Mouse (Mus musculus) hindbrain, embryonic 15.5 days (tissue): Measurements from ENCODE around the gene Slc34a3. TPM values are rescaled to one million over a fixed set of nuclear protein-coding genes. Genes with fewer than 3 reads are reported as not detected.

Experiments used
- ATAC-seq: fragments of 200-750 bp; cut with Nextera tagmentation; 2 replicates; pipeline ENCODE4 v1.8.0; 2017; ENCODE audit warnings: low read depth, moderate number of reproducible peaks, moderate TSS enrichment; ENCODE audit not compliant: low FRiP score
- H3K27ac ChIP-seq: fragments of 300-500 bp; sonication (generic); replicated peaks from 2 replicates; pipeline ENCODE4 v1.5.1; 2015; ENCODE audit warnings: mild to moderate bottlenecking, inconsistent platforms
- H3K27me3 ChIP-seq: fragments of 300-500 bp; sonication (generic); 2 replicates; pipeline ENCODE4 v1.6.1; 2015; ENCODE audit warnings: control low read depth, inconsistent platforms
- H3K36me3 ChIP-seq: fragments of 300-500 bp; sonication (generic); 2 replicates; pipeline ENCODE4 v1.6.1; 2015; ENCODE audit warnings: control low read depth, inconsistent platforms
- H3K4me1 ChIP-seq: fragments of 300-500 bp; sonication (generic); replicated peaks from 2 replicates; pipeline ENCODE4 v1.6.1; 2015; ENCODE audit warnings: control low read depth, inconsistent platforms
- H3K4me2 ChIP-seq: fragments of 300-500 bp; sonication (generic); 2 replicates; pipeline ENCODE4 v1.6.1; 2015; ENCODE audit warnings: moderate library complexity, mild to moderate bottlenecking, inconsistent platforms
- H3K4me3 ChIP-seq: fragments of 300-500 bp; sonication (generic); 2 replicates; pipeline ENCODE4 v1.5.1; 2015; ENCODE audit warnings: mild to moderate bottlenecking, inconsistent platforms
- H3K9ac ChIP-seq: fragments of 300-500 bp; sonication (generic); 2 replicates; pipeline ENCODE4 v1.6.1; 2015; ENCODE audit warnings: inconsistent platforms
- H3K9me3 ChIP-seq: fragments of 300-500 bp; sonication (generic); 2 replicates; pipeline ENCODE4 v1.6.1; 2016; ENCODE audit warnings: control low read depth, inconsistent platforms
- WGBS: fragments of 180-500 bp; shearing (Covaris S2); methylation state at CpG from one replicate; pipeline ENCODE4 v1.1.7; 2015; 5-methylcytosine and 5-hydroxymethylcytosine counted together
- polyA plus RNA-seq: library from polyadenylated mRNA; unstranded; fragments of >200 nt; fragmentation: Nextera tagmentation; extraction: Ambion mirVana; gene quantifications from 2 replicates; pipeline ENCODE4 v1.2.1, GENCODE M21; 2015

Gene Slc34a3
- polyA plus RNA-seq, 1 experiment from 2014 or later, result not detected

GRCm38 (mm10) chr2:25231038-25231437 lies 3.1 kb downstream of the Slc34a3 start:
- Histone ChIP-seq H3K4me1 (peaks cover 7% of the 10 kb centered on the region; the same call in 1 of the 2 replicates), H3K4me3 (no peak overlapping the region), H3K27ac (no peak overlapping the region), H3K4me2 (no peak overlapping the region), H3K27me3 (no peaks in the 10 kb centered on the region), H3K9me3 (no peaks in the 10 kb centered on the region), H3K36me3 (no peaks in the 10 kb centered on the region), H3K9ac (no peak overlapping the region)
- ATAC-seq, result no peak
- WGBS, result 57% methylated on average over 12 of the region's 12 CpGs

- Histone ChIP-seq H3K27me3 (no peaks in the 10 kb centered on the region), H3K4me3 (no peak overlapping the region), H3K9ac (no peak overlapping the region), H3K9me3 (no peaks in the 10 kb centered on the region), H3K36me3 (no peaks in the 10 kb centered on the region), H3K4me1 (peaks cover 10% of the 10 kb centered on the region), H3K27ac (no peak overlapping the region), H3K4me2 (no peak overlapping the region)
- no peak for ATAC-seq
- 89% methylated on average over 7 of the region's 7 CpGs for WGBS
These were observed 3.6 kb downstream of the Slc34a3 start for GRCm38 (mm10) chr2:25230581-25230980.

- H3K27me3 ChIP-seq, result no peaks in the 10 kb centered on the region
- no peaks in the 10 kb centered on the region for H3K36me3 ChIP-seq
- H3K27ac ChIP-seq, result no peak overlapping the region
- H3K9ac ChIP-seq, result no peak overlapping the region
- peaks cover 13% of the 10 kb centered on the region for H3K4me1 ChIP-seq
- no peak overlapping the region for H3K4me3 ChIP-seq
- H3K4me2 ChIP-seq, result no peak overlapping the region
- H3K9me3 ChIP-seq, result no peaks in the 10 kb centered on the region
- WGBS, result 88% methylated on average over 5 of the region's 5 CpGs
- no peak for ATAC-seq
These were observed 4.6 kb downstream of the Slc34a3 start for GRCm38 (mm10) chr2:25229582-25229981.

- peaks cover 13% of the 10 kb centered on the region for H3K4me1 ChIP-seq
- WGBS, result 67% methylated on average over 6 of the region's 6 CpGs
- H3K4me2 ChIP-seq, result peak overlapping the region; percentile 38
- 0 out of 2 replicates have a peak overlapping the region, but pooled peaks have one; percentile 68 for H3K27ac ChIP-seq
- no peaks in the 10 kb centered on the region for H3K9me3 ChIP-seq
- H3K36me3 ChIP-seq, result no peaks in the 10 kb centered on the region
- H3K4me3 ChIP-seq, result no peak overlapping the region
- no peak for ATAC-seq
- H3K9ac ChIP-seq, result no peak overlapping the region
- no peaks in the 10 kb centered on the region for H3K27me3 ChIP-seq
These were observed 5.1 kb downstream of the Slc34a3 start for GRCm38 (mm10) chr2:25228995-25229530.

- no peaks in the 10 kb centered on the region for H3K9me3 ChIP-seq
- H3K4me2 ChIP-seq, result peak overlapping the region; percentile 38
- no peaks in the 10 kb centered on the region for H3K27me3 ChIP-seq
- H3K36me3 ChIP-seq, result no peaks in the 10 kb centered on the region
- H3K9ac ChIP-seq, result no peak overlapping the region
- no peak for ATAC-seq
- H3K27ac ChIP-seq, result peak overlapping the region; percentile 68
- peak overlapping the region; percentile 20; the same call in 1 of the 2 replicates for H3K4me3 ChIP-seq
- 2% methylated on average over 7 of the region's 7 CpGs for WGBS
- H3K4me1 ChIP-seq, result peaks cover 18% of the 10 kb centered on the region
These were observed 5.7 kb downstream of the Slc34a3 start for GRCm38 (mm10) chr2:25228431-25228889.

- Histone ChIP-seq H3K4me2 (no peak overlapping the region), H3K36me3 (no peaks in the 10 kb centered on the region), H3K9ac (no peak overlapping the region), H3K27me3 (no peaks in the 10 kb centered on the region), H3K4me3 (no peak overlapping the region), H3K27ac (no peak overlapping the region), H3K9me3 (no peaks in the 10 kb centered on the region), H3K4me1 (peaks cover 24% of the 10 kb centered on the region)
- WGBS, result 90% methylated on average over 4 of the region's 4 CpGs
- ATAC-seq, result no peak
These were observed 6.8 kb downstream of the Slc34a3 start for GRCm38 (mm10) chr2:25227406-25227805.

- WGBS, result 75% methylated on average over 5 of the region's 5 CpGs
- Histone ChIP-seq H3K27me3 (no peaks in the 10 kb centered on the region), H3K9me3 (no peaks in the 10 kb centered on the region), H3K4me2 (no peak overlapping the region), H3K36me3 (peaks cover 2% of the 10 kb centered on the region), H3K9ac (no peak overlapping the region), H3K4me3 (no peak overlapping the region), H3K4me1 (peaks cover 24% of the 10 kb centered on the region), H3K27ac (no peak overlapping the region)
- ATAC-seq, result no peak
These were observed 7.3 kb downstream of the Slc34a3 start for GRCm38 (mm10) chr2:25226864-25227263.

GRCm38 (mm10) chr2:25225811-25226379 lies 8.3 kb downstream of the Slc34a3 start:
- Histone ChIP-seq H3K36me3 (peaks cover 5% of the 10 kb centered on the region), H3K9me3 (no peaks in the 10 kb centered on the region), H3K4me1 (peaks cover 24% of the 10 kb centered on the region), H3K27ac (peak overlapping the region; percentile 99), H3K27me3 (no peaks in the 10 kb centered on the region), H3K4me2 (peak overlapping the region; percentile 54), H3K4me3 (0 out of 2 replicates have a peak overlapping the region, but pooled peaks have one; percentile 72), H3K9ac (no peak overlapping the region)
- no peak for ATAC-seq
- WGBS, result 72% methylated on average over 8 of the region's 8 CpGs

GRCm38 (mm10) chr2:25224766-25225752 lies 9.1 kb downstream of the Slc34a3 start:
- Histone ChIP-seq H3K9ac (peak overlapping the region; percentile 62), H3K27ac (peak overlapping the region; percentile 99), H3K4me3 (peak overlapping the region; percentile 72), H3K4me2 (peak overlapping the region; percentile 54), H3K27me3 (no peaks in the 10 kb centered on the region), H3K4me1 (peaks cover 24% of the 10 kb centered on the region), H3K36me3 (peaks cover 5% of the 10 kb centered on the region), H3K9me3 (no peaks in the 10 kb centered on the region)
- WGBS, result 2% methylated on average over 40 of the region's 41 CpGs
- peak; percentile 98 for ATAC-seq

- ATAC-seq, result no peak
- Histone ChIP-seq H3K4me2 (peak within 1 kb of the TSS; percentile 94), H3K4me1 (peaks cover 24% of the 10 kb centered on the region), H3K9ac (peak within 1 kb of the TSS; percentile 70), H3K27me3 (no peaks in the 10 kb centered on the region), H3K9me3 (no peaks in the 10 kb centered on the region), H3K4me3 (peak within 1 kb of the TSS; percentile 72), H3K27ac (peak within 1 kb of the TSS; percentile 99), H3K36me3 (peaks cover 5% of the 10 kb centered on the region)
- 0% methylated on average over 17 of the region's 17 CpGs for WGBS
These were observed 9.7 kb downstream of the Slc34a3 start, which contains the start of gene Tubb4b for GRCm38 (mm10) chr2:25224492-25224765. Gene Tubb4b, minus strand, starts transcription at chr2:25224702.

- H3K9me3 ChIP-seq, result no peaks in the 10 kb centered on the region
- peak overlapping the region; percentile 94 for H3K4me2 ChIP-seq
- peak overlapping the region; percentile 93 for H3K27ac ChIP-seq
- peak overlapping the region; percentile 72 for H3K4me3 ChIP-seq
- ATAC-seq, result no peak; the same call in 1 of the 2 replicates
- no peaks in the 10 kb centered on the region for H3K27me3 ChIP-seq
- H3K4me1 ChIP-seq, result peaks cover 23% of the 10 kb centered on the region
- peaks cover 5% of the 10 kb centered on the region for H3K36me3 ChIP-seq
- peak overlapping the region; percentile 70 for H3K9ac ChIP-seq
- 3% methylated on average over 53 of the region's 53 CpGs for WGBS
These were observed 10.3 kb downstream of the Slc34a3 start for GRCm38 (mm10) chr2:25223681-25224491.
